20 mouse cellular contexts compared by ENCODE assay signal in the genomic region with DNA sequence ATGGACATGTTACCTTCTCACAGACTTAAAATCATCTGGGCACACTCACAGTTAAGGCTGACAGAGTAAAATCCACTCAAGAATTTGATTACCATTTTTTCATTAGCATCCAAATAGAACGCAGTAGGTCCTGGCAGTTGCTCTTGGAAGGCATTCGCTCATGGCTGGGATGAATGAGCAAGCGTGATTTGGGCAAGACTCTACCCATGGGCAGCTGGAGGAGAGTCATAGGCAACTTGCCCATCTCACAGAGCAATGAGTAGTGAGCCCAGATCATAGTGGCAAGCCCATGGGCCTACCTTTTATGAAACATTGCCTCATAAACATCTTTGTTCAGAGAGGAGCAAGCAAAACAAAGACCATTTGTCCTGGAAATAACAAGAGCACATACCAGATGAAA.
A peak's percentile ranks its signal among the peaks of the same experiment; 100 is the strongest.
DNase-seq lines count a peak whose midpoint lies in the region; ATAC-seq lines count a peak whose summit lies in the region.
"Had no signal": no experiment of that assay in that cellular context is flagged by ENCODE, and none has a peak within 500 bp of the region (broad histone marks: within the 10 kb centered on the region; RNA-seq: fewer than 3 reads in every experiment).

No protein-coding gene starts in this region.

- H3K4me1 ChIP-seq in forebrain, embryonic 13.5 days = peaks cover 14% of the 10 kb centered on the region
- peaks cover 14% of the 10 kb centered on the region for H3K4me1 ChIP-seq in forebrain, embryonic 12.5 days
- H3K4me1 ChIP-seq: embryonic facial prominence, embryonic 13.5 days; heart, embryonic 10.5 days; hindbrain, embryonic 13.5 days; neural tube, embryonic 15.5 days; stomach, embryonic 15.5 days had no signal

- H3K4me3 ChIP-seq in forebrain, embryonic 13.5 days = no peak overlapping the region
- H3K4me3 ChIP-seq in forebrain, embryonic 12.5 days (replicated peaks) = no peak overlapping the region
- H3K4me3 ChIP-seq: embryonic facial prominence, embryonic 13.5 days; heart, embryonic 10.5 days; hindbrain, embryonic 13.5 days; neural tube, embryonic 15.5 days; stomach, embryonic 15.5 days had no signal

- no peaks in the 10 kb centered on the region for H3K36me3 ChIP-seq in forebrain, embryonic 13.5 days (ENCODE audit: poor library complexity, severe bottlenecking)
- H3K36me3 ChIP-seq in forebrain, embryonic 12.5 days (replicated peaks) = no peaks in the 10 kb centered on the region
- H3K36me3 ChIP-seq: embryonic facial prominence, embryonic 13.5 days; heart, embryonic 10.5 days; hindbrain, embryonic 13.5 days; neural tube, embryonic 15.5 days; stomach, embryonic 15.5 days had no signal

- H3K9me3 ChIP-seq in forebrain, embryonic 13.5 days (replicated peaks) = no peaks in the 10 kb centered on the region
- H3K9me3 ChIP-seq in forebrain, embryonic 12.5 days = no peaks in the 10 kb centered on the region
- H3K9me3 ChIP-seq: embryonic facial prominence, embryonic 13.5 days; heart, embryonic 10.5 days; hindbrain, embryonic 13.5 days; neural tube, embryonic 15.5 days; stomach, embryonic 15.5 days had no signal

- WGBS in forebrain, embryonic 13.5 days = 69% methylated on average over 3 of the region's 3 CpGs
- WGBS in forebrain, embryonic 12.5 days = 78% methylated on average over 3 of the region's 3 CpGs

- H3K27me3 ChIP-seq in forebrain, embryonic 13.5 days = no peaks in the 10 kb centered on the region
- peaks cover 3% of the 10 kb centered on the region; the same call in 1 of the 2 replicates for H3K27me3 ChIP-seq in forebrain, embryonic 12.5 days
- H3K27me3 ChIP-seq: embryonic facial prominence, embryonic 13.5 days; hindbrain, embryonic 13.5 days; neural tube, embryonic 15.5 days; stomach, embryonic 15.5 days had no signal

- no peak overlapping the region for H3K27ac ChIP-seq in forebrain, embryonic 13.5 days
- H3K27ac ChIP-seq in forebrain, embryonic 12.5 days = no peak overlapping the region
- H3K27ac ChIP-seq: embryonic facial prominence, embryonic 13.5 days; heart, embryonic 10.5 days; hindbrain, embryonic 13.5 days; neural tube, embryonic 15.5 days; stomach, embryonic 15.5 days had no signal

- ATAC-seq in forebrain, embryonic 13.5 days = peak; percentile 65; the same call in 1 of the 2 replicates
- ATAC-seq in forebrain, embryonic 12.5 days (ENCODE audit: low FRiP score) = no peak
- ATAC-seq: intestine, postnatal 0 days; lung, postnatal 0 days had no signal

- peak; percentile 15 for DNase-seq in layer of hippocampus, adult 9-11 months
- DNase-seq in layer of hippocampus, adult 9-10 months (ENCODE audit: low spot score) = no peak
- peak; percentile 23 for DNase-seq in brain, adult 2 months (ENCODE audit: low read depth, low spot score)
- peak; percentile 13 for DNase-seq in fibroblast of lung, adult 2 months (ENCODE audit: low read depth)
- DNase-seq in ovary, postnatal 10 days (ENCODE audit: low spot score) = no peak
- DNase-seq: adrenal gland, adult 2 months; B cell, adult 2 months; liver; midbrain, embryonic 14.5 days; right cerebral cortex, postnatal 25 days; thymus, adult 18-20 months had no signal

- H3K4me2 ChIP-seq in forebrain, embryonic 13.5 days = no peak overlapping the region
- no peak overlapping the region for H3K4me2 ChIP-seq in forebrain, embryonic 12.5 days
- H3K4me2 ChIP-seq: embryonic facial prominence, embryonic 13.5 days; hindbrain, embryonic 13.5 days; neural tube, embryonic 15.5 days; stomach, embryonic 15.5 days had no signal

- no peak overlapping the region for H3K9ac ChIP-seq in forebrain, embryonic 13.5 days
- H3K9ac ChIP-seq in forebrain, embryonic 12.5 days = no peak overlapping the region
- H3K9ac ChIP-seq: embryonic facial prominence, embryonic 13.5 days; hindbrain, embryonic 13.5 days; neural tube, embryonic 15.5 days; stomach, embryonic 15.5 days had no signal

Comparison
In these comparisons a context has a peak if more than half of its experiments do, and no peak if none do; other contexts are left out.
1. DNase-seq: peak in layer of hippocampus, adult 9-11 months (single experiment), brain, adult 2 months (single experiment) and fibroblast of lung, adult 2 months (single experiment); none in layer of hippocampus, adult 9-10 months (single experiment) and ovary, postnatal 10 days (single experiment).